Mouse (Mus musculus) MEL (cell line): ENCODE results near the gene Gpr62. TPM values are rescaled to one million over a fixed set of nuclear protein-coding genes. Genes with fewer than 3 reads are reported as not detected.

Experiments used
- DNase-seq: peaks from one replicate; pipeline ENCODE4 v3.0.0; 2011; ENCODE audit warnings: low read depth, low spot score
- H3K27ac ChIP-seq: 2 replicates; pipeline ENCODE4 v1.5.1; 2012; ENCODE audit warnings: low read depth, mild to moderate bottlenecking, control low read depth, low read length, moderate library complexity; ENCODE audit not compliant: control insufficient read depth
- H3K27me3 ChIP-seq, 2 experiments: fragments of 150-350 bp in 1 of 2; sonication (generic) in 1 of 2; 2 replicates each; pipeline ENCODE4 v1.6.1; 2012; ENCODE audit warnings: low read length in 2 of 2, mild to moderate bottlenecking in 2 of 2, improper control_type of control experiment in 1 of 2, moderate library complexity in 1 of 2; ENCODE audit not compliant: insufficient read depth in 2 of 2, control insufficient read depth in 1 of 2
- H3K36me3 ChIP-seq, 2 experiments: 2 replicates each; pipeline ENCODE4 v1.6.1; 2012 to 2014; ENCODE audit warnings: low read length in 2 of 2, improper control_type of control experiment in 1 of 2, inconsistent platforms in 1 of 2, mild to moderate bottlenecking in 1 of 2; ENCODE audit not compliant: insufficient read depth in 2 of 2, control insufficient read depth in 1 of 2
- H3K4me1 ChIP-seq, 2 experiments: fragments of 150-350 bp in 1 of 2; sonication (generic) in 1 of 2; 2 replicates each; pipeline ENCODE4 v1.6.1; 2012; ENCODE audit warnings: low read length in 2 of 2, improper control_type of control experiment in 1 of 2, mild to moderate bottlenecking in 1 of 2; ENCODE audit not compliant: insufficient read depth in 2 of 2, control insufficient read depth in 1 of 2
- H3K4me3 ChIP-seq, 2 experiments: fragments of 150-350 bp in 1 of 2; sonication (generic) in 1 of 2; 2 replicates each; pipeline ENCODE4 v1.5.1; 2012; ENCODE audit warnings: low read depth in 2 of 2, low read length in 2 of 2, mild to moderate bottlenecking in 2 of 2, moderate library complexity in 2 of 2, control low read depth in 1 of 2, improper control_type of control experiment in 1 of 2; ENCODE audit not compliant: control insufficient read depth in 1 of 2, insufficient read depth in 1 of 2
- H3K79me2 ChIP-seq: 2 replicates; pipeline ENCODE4 v1.6.1; 2012; ENCODE audit warnings: mild to moderate bottlenecking, low read length, moderate library complexity; ENCODE audit not compliant: control insufficient read depth, poor library complexity, insufficient read depth
- H3K9ac ChIP-seq: 2 replicates; pipeline ENCODE4 v1.6.1; 2012; ENCODE audit warnings: low read depth, mild to moderate bottlenecking, control low read depth, low read length, moderate library complexity; ENCODE audit not compliant: control insufficient read depth, poor library complexity, severe bottlenecking
- H3K9me3 ChIP-seq: fragments of 150-350 bp; sonication (generic); replicated peaks from 2 replicates; pipeline ENCODE4 v1.6.1; 2012; ENCODE audit warnings: mild to moderate bottlenecking, low read length, improper control_type of control experiment, moderate library complexity; ENCODE audit not compliant: insufficient read depth
- BHLHE40 ChIP-seq: IDR thresholded peaks from 2 replicates; pipeline ENCODE4 v1.6.1; 2012; ENCODE audit warnings: low read depth, mild to moderate bottlenecking, inconsistent platforms, low read length, improper control_type of control experiment, borderline replicate concordance
- CTCF ChIP-seq, 3 experiments: IDR thresholded peaks in 2 of 3; conservative IDR thresholded peaks in 1 of 3; 2 replicates each; pipeline ENCODE4 v1.5.1; 2011 to 2012; ENCODE audit warnings: low read length in 3 of 3, low read depth in 2 of 3, mild to moderate bottlenecking in 2 of 3, improper control_type of control experiment in 1 of 3, inconsistent platforms in 1 of 3, mixed read lengths in 1 of 3, moderate library complexity in 1 of 3; ENCODE audit not compliant: control insufficient read depth in 1 of 3, insufficient read depth in 1 of 3, poor library complexity in 1 of 3, severe bottlenecking in 1 of 3
- E2F4 ChIP-seq: IDR thresholded peaks from 2 replicates; pipeline ENCODE4 v1.6.1; 2011; ENCODE audit warnings: low read depth, low read length, improper control_type of control experiment, borderline replicate concordance
- ELF1 ChIP-seq: IDR thresholded peaks from 2 replicates; pipeline ENCODE4 v1.6.1; 2014; ENCODE audit warnings: low read depth, mild to moderate bottlenecking, inconsistent platforms, low read length, improper control_type of control experiment, moderate library complexity
- EP300 ChIP-seq, 2 experiments: IDR thresholded peaks; 2 replicates each; pipeline ENCODE4 v1.6.1; 2011; ENCODE audit warnings: improper control_type of control experiment in 2 of 2, low read length in 2 of 2, low read depth in 1 of 2, mild to moderate bottlenecking in 1 of 2
- ETS1 ChIP-seq: IDR thresholded peaks from 2 replicates; pipeline ENCODE4 v1.6.1; 2012; ENCODE audit warnings: low read depth, mild to moderate bottlenecking, inconsistent platforms, low read length, improper control_type of control experiment, moderate library complexity
- GABPA ChIP-seq: IDR thresholded peaks from 2 replicates; pipeline ENCODE4 v1.6.1; 2012; ENCODE audit warnings: low read depth, mild to moderate bottlenecking, inconsistent platforms, low read length, improper control_type of control experiment, moderate library complexity
- GATA1 ChIP-seq: IDR thresholded peaks from 2 replicates; pipeline ENCODE4 v1.6.1; 2011; ENCODE audit warnings: low read depth, low read length, improper control_type of control experiment
- HCFC1 ChIP-seq: IDR thresholded peaks from 2 replicates; pipeline ENCODE4 v1.6.1; 2012; ENCODE audit warnings: low read depth, mild to moderate bottlenecking, inconsistent platforms, low read length, improper control_type of control experiment, moderate library complexity
- JUND ChIP-seq: IDR thresholded peaks from 2 replicates; pipeline ENCODE4 v1.6.1; 2011; ENCODE audit warnings: low read depth, mild to moderate bottlenecking, improper control_type of control experiment, low read length
- KAT2A ChIP-seq: conservative IDR thresholded peaks from 2 replicates; pipeline ENCODE4 v1.6.1; 2012; ENCODE audit warnings: low read depth, low read length, improper control_type of control experiment, inconsistent platforms
- MAFK ChIP-seq: IDR thresholded peaks from 2 replicates; pipeline ENCODE4 v1.6.1; 2011; ENCODE audit warnings: low read depth, mild to moderate bottlenecking, low read length, improper control_type of control experiment, borderline replicate concordance
- MAX ChIP-seq: IDR thresholded peaks from 2 replicates; pipeline ENCODE4 v1.6.1; 2011; ENCODE audit warnings: low read length, improper control_type of control experiment
- MAZ ChIP-seq: IDR thresholded peaks from 2 replicates; pipeline ENCODE4 v1.6.1; 2012; ENCODE audit warnings: low read depth, mild to moderate bottlenecking, inconsistent platforms, low read length, improper control_type of control experiment
- MXI1 ChIP-seq: IDR thresholded peaks from 2 replicates; pipeline ENCODE4 v1.6.1; 2011; ENCODE audit warnings: mild to moderate bottlenecking, low read depth, low read length, improper control_type of control experiment
- MYB ChIP-seq: IDR thresholded peaks from 2 replicates; pipeline ENCODE4 v1.6.1; 2011; ENCODE audit warnings: mild to moderate bottlenecking, low read depth, low read length, improper control_type of control experiment
- MYC ChIP-seq: IDR thresholded peaks from 2 replicates; pipeline ENCODE4 v1.6.1; 2011; ENCODE audit warnings: low read depth, mild to moderate bottlenecking, low read length, improper control_type of control experiment, moderate library complexity
- NELFE ChIP-seq: IDR thresholded peaks from 2 replicates; pipeline ENCODE4 v1.6.1; 2011; ENCODE audit warnings: low read depth, low read length, improper control_type of control experiment
- NRF1 ChIP-seq: IDR thresholded peaks from 2 replicates; pipeline ENCODE4 v1.6.1; 2014; ENCODE audit warnings: low read depth, mild to moderate bottlenecking, inconsistent platforms, low read length, improper control_type of control experiment, moderate library complexity; ENCODE audit not compliant: poor library complexity, insufficient read depth, severe bottlenecking
- POLR2A ChIP-seq, 2 experiments: IDR thresholded peaks; 2 replicates each; pipeline ENCODE4 v1.6.1; 2011 to 2012; ENCODE audit warnings: low read length in 2 of 2, mild to moderate bottlenecking in 2 of 2, control low read depth in 1 of 2, improper control_type of control experiment in 1 of 2, low read depth in 1 of 2, moderate library complexity in 1 of 2; ENCODE audit not compliant: control insufficient read depth in 1 of 2, insufficient read depth in 1 of 2, poor library complexity in 1 of 2
- POLR2AphosphoS5 ChIP-seq: IDR thresholded peaks from 2 replicates; pipeline ENCODE4 v1.6.1; 2012; ENCODE audit warnings: low read depth, borderline replicate concordance, mild to moderate bottlenecking, inconsistent platforms, low read length, moderate library complexity, mixed read lengths
- RAD21 ChIP-seq: IDR thresholded peaks from 2 replicates; pipeline ENCODE4 v1.6.1; 2011; ENCODE audit warnings: mild to moderate bottlenecking, low read depth, low read length, improper control_type of control experiment
- RCOR1 ChIP-seq: IDR thresholded peaks from 2 replicates; pipeline ENCODE4 v1.6.1; 2012; ENCODE audit warnings: low read depth, mild to moderate bottlenecking, inconsistent platforms, low read length, improper control_type of control experiment
- SIN3A ChIP-seq: IDR thresholded peaks from 2 replicates; pipeline ENCODE4 v1.6.1; 2012; ENCODE audit warnings: low read length, improper control_type of control experiment, inconsistent platforms
- TAL1 ChIP-seq: IDR thresholded peaks from 2 replicates; pipeline ENCODE4 v1.6.1; 2012; ENCODE audit warnings: mild to moderate bottlenecking, inconsistent platforms, low read length, moderate library complexity, mixed read lengths
- TBP ChIP-seq: IDR thresholded peaks from 2 replicates; pipeline ENCODE4 v1.8.0; 2011; ENCODE audit warnings: low read depth, low read length, improper control_type of control experiment
- TCF12 ChIP-seq: IDR thresholded peaks from 2 replicates; pipeline ENCODE4 v1.6.1; 2014; ENCODE audit warnings: low read depth, mild to moderate bottlenecking, inconsistent platforms, low read length, improper control_type of control experiment, moderate library complexity
- USF2 ChIP-seq, 2 experiments: IDR thresholded peaks; 2 replicates each; pipeline ENCODE4 v1.6.1; 2011 to 2012; ENCODE audit warnings: improper control_type of control experiment in 2 of 2, low read length in 2 of 2, borderline replicate concordance in 1 of 2, inconsistent platforms in 1 of 2, low read depth in 1 of 2, mild to moderate bottlenecking in 1 of 2; ENCODE audit not compliant: insufficient read depth in 1 of 2
- ZC3H11A ChIP-seq: IDR thresholded peaks from 2 replicates; pipeline ENCODE4 v1.6.1; 2012; ENCODE audit warnings: low read depth, mild to moderate bottlenecking, inconsistent platforms, low read length, improper control_type of control experiment
- ZKSCAN1 ChIP-seq: IDR thresholded peaks from 2 replicates; pipeline ENCODE4 v1.6.1; 2012; ENCODE audit warnings: low read depth, mild to moderate bottlenecking, inconsistent platforms, low read length, improper control_type of control experiment, moderate library complexity
- ZMIZ1 ChIP-seq: IDR thresholded peaks from 2 replicates; pipeline ENCODE4 v1.6.1; 2012; ENCODE audit warnings: low read depth, mild to moderate bottlenecking, inconsistent platforms, low read length, improper control_type of control experiment, moderate library complexity
- polyA plus RNA-seq, 2 experiments: library from polyadenylated mRNA; stranded (reverse) in 1 of 2; unstranded in 1 of 2; fragments of >175 nt in 1 of 2; fragments of >200 nt in 1 of 2; gene quantifications; 2 replicates each; pipeline versions ENCODE4 v1.2.1 to v1.2.4; 2012; ENCODE audit warnings: low replicate concordance in 2 of 2, low read depth in 1 of 2; ENCODE audit not compliant: insufficient read length in 2 of 2, insufficient read depth in 1 of 2, missing spikeins in 1 of 2
- total RNA-seq: library from RNA; depleted of rRNA; stranded (reverse); fragments of 300-350 nt; gene quantifications from 2 replicates; pipeline ENCODE4 v1.2.3, GENCODE M21; 2012

Gpr62 gene
- total and polyA plus RNA-seq, 3 experiments = 0.10 TPM; not detected in 2

GRCm38 (mm10) chr9:106461026-106461415 is 4.7 kb downstream of the Gpr62 start:
- H3K36me3 ChIP-seq = no peaks in the 10 kb centered on the region
- TF ChIP-seq ETS1 (no peak), ZKSCAN1 (no peak), MYC (no peak), EP300 (IDR thresholded peaks at IDR 0.05; ENCODE audit: low read depth in 1 of 2, low read length in 2 of 2) (no peak), NELFE (no peak), KAT2A (no peak), HCFC1 (no peak), GABPA (no peak), SIN3A (no peak), NRF1 (no peak), TAL1 (no peak), CTCF (IDR thresholded peaks at IDR 0.05 in 2 of 3, conservative IDR thresholded peaks at IDR 0.05 in 1 of 3; ENCODE audit: control insufficient read depth in 1 of 3, insufficient read depth in 1 of 3, low read depth in 2 of 3, low read length in 3 of 3, poor library complexity in 1 of 3, severe bottlenecking in 1 of 3) (no peak), USF2 (IDR thresholded peaks at IDR 0.05; ENCODE audit: borderline replicate concordance in 1 of 2, insufficient read depth in 1 of 2, low read depth in 1 of 2, low read length in 2 of 2) (no peak), ZC3H11A (no peak), RAD21 (no peak), GATA1 (no peak), MAX (no peak), MAFK (no peak), E2F4 (no peak)
- DNase-seq = no peak
- no peaks in the 10 kb centered on the region for H3K9me3 ChIP-seq
- no peak overlapping the region for H3K9ac ChIP-seq
- no peaks in the 10 kb centered on the region for H3K4me1 ChIP-seq
- no peaks in the 10 kb centered on the region for H3K79me2 ChIP-seq
- H3K27me3 ChIP-seq = no peaks in the 10 kb centered on the region
- no peak overlapping the region for H3K27ac ChIP-seq
- no peak overlapping the region for H3K4me3 ChIP-seq

- no peak for DNase-seq
- H3K36me3 ChIP-seq = no peaks in the 10 kb centered on the region
- no peak overlapping the region for H3K27ac ChIP-seq
- no peaks in the 10 kb centered on the region for H3K79me2 ChIP-seq
- no peaks in the 10 kb centered on the region for H3K27me3 ChIP-seq
- H3K4me1 ChIP-seq = no peaks in the 10 kb centered on the region
- TF ChIP-seq GABPA (no peak), BHLHE40 (no peak), MAX (no peak), ZMIZ1 (no peak), RAD21 (no peak), MXI1 (no peak), MAZ (no peak), MYC (no peak), E2F4 (no peak), ETS1 (no peak), USF2 (IDR thresholded peaks at IDR 0.05; ENCODE audit: borderline replicate concordance in 1 of 2, insufficient read depth in 1 of 2, low read depth in 1 of 2, low read length in 2 of 2) (no peak), ZKSCAN1 (no peak), TBP (no peak), RCOR1 (no peak), MYB (no peak), TCF12 (no peak), JUND (no peak), POLR2A (IDR thresholded peaks at IDR 0.05; ENCODE audit: control insufficient read depth in 1 of 2, insufficient read depth in 1 of 2, low read depth in 1 of 2, low read length in 2 of 2, poor library complexity in 1 of 2) (no peak), ELF1 (no peak), POLR2AphosphoS5 (no peak)
- no peak overlapping the region for H3K9ac ChIP-seq
- H3K9me3 ChIP-seq = no peaks in the 10 kb centered on the region
- H3K4me3 ChIP-seq = no peak overlapping the region
Measured at GRCm38 (mm10) chr9:106460401-106461025, 5.2 kb downstream of the Gpr62 start.
